11 mouse cellular contexts compared by ENCODE assay signal in genomic region chr7:45237747-45238699, GRCm38 (mm10). TPM values are rescaled to one million over a fixed set of nuclear protein-coding genes. Genes with fewer than 3 reads are reported as not detected.
DNase-seq lines count a peak whose midpoint lies in the region; ATAC-seq and TF ChIP-seq lines count a peak whose summit lies in the region.
"Had no signal": no experiment of that assay in that cellular context is flagged by ENCODE, and none has a peak within 500 bp of the region (broad histone marks: within the 10 kb centered on the region; RNA-seq: fewer than 3 reads in every experiment).

No protein-coding gene starts in this region.

- TF ChIP-seq EP300 in ES-Bruce4 (IDR thresholded peaks at IDR 0.05; ENCODE audit: insufficient read depth, low read depth, low read length) = no peak

- H3K4me2 ChIP-seq in heart, embryonic 16.5 days (ENCODE audit: low read depth, low read length) = peak overlapping the region; percentile 46
- H3K4me2 ChIP-seq in hindbrain, embryonic 14.5 days (replicated peaks) = no peak overlapping the region
- H3K4me2 ChIP-seq: embryonic facial prominence, embryonic 12.5 days had no signal

- no peak for ATAC-seq in heart, embryonic 16.5 days (replicated peaks; ENCODE audit: extremely low read depth, insufficient read depth, low FRiP score)
- peak; percentile 65 for ATAC-seq in monocyte, adult 5-6 weeks (replicated peaks; ENCODE audit: insufficient number of reproducible peaks, low FRiP score, low TSS enrichment, poor library complexity, severe bottlenecking)
- no peak for ATAC-seq in hindbrain, embryonic 14.5 days (ENCODE audit: low FRiP score)

- peaks cover 21% of the 10 kb centered on the region for H3K4me1 ChIP-seq in heart, embryonic 16.5 days (ENCODE audit: control insufficient read depth, insufficient read depth, low read length)
- H3K4me1 ChIP-seq in ES-Bruce4 (ENCODE audit: control insufficient read depth, insufficient read depth, low read length) = peaks cover 2% of the 10 kb centered on the region
- H3K4me1 ChIP-seq in hindbrain, embryonic 14.5 days (replicated peaks; ENCODE audit: control insufficient read depth, insufficient read depth, low read length) = peaks cover 20% of the 10 kb centered on the region

- 0 out of 2 replicates have a peak, but pooled peaks cover 2% of the 10 kb centered on the region for H3K27me3 ChIP-seq in heart, embryonic 16.5 days (ENCODE audit: control insufficient read depth, insufficient read depth, low read length)
- no peaks in the 10 kb centered on the region for H3K27me3 ChIP-seq in ES-Bruce4 (ENCODE audit: control insufficient read depth, insufficient read depth, low read length, poor library complexity, severe bottlenecking)
- H3K27me3 ChIP-seq in hindbrain, embryonic 14.5 days (ENCODE audit: control insufficient read depth, insufficient read depth, low read length) = peaks cover 9% of the 10 kb centered on the region

- DNase-seq in heart, postnatal 36 days = no peak
- peak; percentile 54 for DNase-seq in induced T-regulatory cell, adult 2 months (ENCODE audit: low read depth)
- no peak for DNase-seq in cerebellum, postnatal 14 days
- no peak for DNase-seq in kidney, postnatal 25 days
- DNase-seq in hindbrain, embryonic 14.5 days (ENCODE audit: low spot score) = no peak

- no peaks in the 10 kb centered on the region for H3K9me3 ChIP-seq in heart, embryonic 16.5 days (replicated peaks; ENCODE audit: control insufficient read depth, low read length)
- H3K9me3 ChIP-seq in ES-Bruce4 (replicated peaks; ENCODE audit: control insufficient read depth, insufficient read depth, low read length, poor library complexity, severe bottlenecking) = no peaks in the 10 kb centered on the region
- no peaks in the 10 kb centered on the region for H3K9me3 ChIP-seq in hindbrain, embryonic 14.5 days (ENCODE audit: control insufficient read depth, low read length)
- H3K9me3 ChIP-seq: embryonic facial prominence, embryonic 12.5 days had no signal

- intact Hi-C loops in heart, postnatal 36 days (cut with DNase I) = no loop called here

- H3K4me3 ChIP-seq in heart, embryonic 16.5 days (ENCODE audit: low read length) = peak overlapping the region; percentile 35
- peak overlapping the region; percentile 46 for H3K4me3 ChIP-seq in ES-Bruce4 (ENCODE audit: low read depth, low read length)
- no peak overlapping the region for H3K4me3 ChIP-seq in hindbrain, embryonic 14.5 days (replicated peaks; ENCODE audit: low read length)
- H3K4me3 ChIP-seq: embryonic facial prominence, embryonic 12.5 days had no signal

- no peak for TF ChIP-seq CTCF in ES-Bruce4 (IDR thresholded peaks at IDR 0.05; ENCODE audit: low read depth, low read length)

- H3K9ac ChIP-seq in heart, embryonic 16.5 days (ENCODE audit: low read length) = peak overlapping the region; percentile 43; the same call in 1 of the 2 replicates
- H3K9ac ChIP-seq in ES-Bruce4 (ENCODE audit: low read depth, poor library complexity, severe bottlenecking) = peak overlapping the region; percentile 19; the same call in 1 of the 2 replicates
- no peak overlapping the region for H3K9ac ChIP-seq in hindbrain, embryonic 14.5 days
- H3K9ac ChIP-seq: embryonic facial prominence, embryonic 12.5 days had no signal

- 71% methylated on average over 17 of the region's 17 CpGs for WGBS in heart, embryonic 16.5 days
- 76% methylated on average over 17 of the region's 17 CpGs for WGBS in hindbrain, embryonic 14.5 days

- H3K36me3 ChIP-seq in heart, embryonic 16.5 days (ENCODE audit: control insufficient read depth, insufficient read depth) = no peaks in the 10 kb centered on the region
- 0 out of 2 replicates have a peak, but pooled peaks cover under 1% of the 10 kb centered on the region for H3K36me3 ChIP-seq in ES-Bruce4 (ENCODE audit: control insufficient read depth, insufficient read depth, low read length, poor library complexity, severe bottlenecking)
- H3K36me3 ChIP-seq in hindbrain, embryonic 14.5 days (replicated peaks; ENCODE audit: control insufficient read depth, insufficient read depth) = no peaks in the 10 kb centered on the region

- H3K27ac ChIP-seq in heart, embryonic 16.5 days (ENCODE audit: low read length) = 0 out of 2 replicates have a peak overlapping the region, but pooled peaks have one; percentile 30
- no peak overlapping the region for H3K27ac ChIP-seq in ES-Bruce4 (ENCODE audit: insufficient read depth, low read length)
- no peak overlapping the region for H3K27ac ChIP-seq in hindbrain, embryonic 14.5 days
- H3K27ac ChIP-seq: embryonic facial prominence, embryonic 12.5 days had no signal

- TF ChIP-seq POLR2A in ES-Bruce4 (IDR thresholded peaks at IDR 0.05; ENCODE audit: insufficient read depth, low read length) = no peak

RNA-seq across cellular contexts. Expression of gene Cd37, which starts 0.9 kb away (rescaled TPM):
- 5.0 and 9.2 TPM in 2 replicates for polyA plus RNA-seq in heart, embryonic 16.5 days (2015; fragmentation: Nextera tagmentation; extraction: Ambion mirVana)
- 1 to 10 TPM; 2.8 to 4.4 TPM for total RNA-seq in heart, postnatal 36 days (2021)
- 2.2 and 3.4 TPM in 2 replicates for polyA plus RNA-seq in ES-Bruce4 (2011; ENCODE audit: insufficient read depth, insufficient read length, low read depth, missing spikeins)
- total RNA-seq in monocyte, adult 5-6 weeks (2017) = 112 to 185 TPM (median 125 TPM) in 3 replicates
- polyA plus RNA-seq in hindbrain, embryonic 14.5 days (2014; fragmentation: Nextera tagmentation; extraction: Ambion mirVana) = 0.94 and 1.2 TPM in 2 replicates

RNA-seq across cellular contexts. Expression of gene Slc6a16, which starts 2.9 kb away (rescaled TPM):
- polyA plus RNA-seq in heart, embryonic 16.5 days (2015; fragmentation: Nextera tagmentation; extraction: Ambion mirVana) = 0.09 TPM in 1 of 2 replicates, not detected in the other
- not detected for total RNA-seq in heart, postnatal 36 days (2021)
- polyA plus RNA-seq in ES-Bruce4 (2011; ENCODE audit: insufficient read depth, insufficient read length, low read depth, missing spikeins) = 0.55 and 0.63 TPM in 2 replicates
- 0.64 TPM in 1 of 3 replicates, not detected in the others for total RNA-seq in monocyte, adult 5-6 weeks (2017)
- 0.33 and 0.67 TPM in 2 replicates for polyA plus RNA-seq in hindbrain, embryonic 14.5 days (2014; fragmentation: Nextera tagmentation; extraction: Ambion mirVana)
- total RNA-seq: gastrocnemius, postnatal 4 days had no signal
- polyA plus RNA-seq: large intestine, adult 2 months had no signal

RNA-seq across cellular contexts. Expression of gene Tead2, which starts 22.5 kb away (rescaled TPM):
- polyA plus RNA-seq in heart, embryonic 16.5 days (2015; fragmentation: Nextera tagmentation; extraction: Ambion mirVana) = 88.0 and 92.4 TPM in 2 replicates
- 10 to 100 TPM; 10.3 to 11.4 TPM for total RNA-seq in heart, postnatal 36 days (2021)
- polyA plus RNA-seq in ES-Bruce4 (2011; ENCODE audit: insufficient read depth, insufficient read length, low read depth, missing spikeins) = 147 and 152 TPM in 2 replicates
- 0.48 to 2.5 TPM (median 0.64 TPM) in 3 replicates for total RNA-seq in monocyte, adult 5-6 weeks (2017)
- polyA plus RNA-seq in hindbrain, embryonic 14.5 days (2014; fragmentation: Nextera tagmentation; extraction: Ambion mirVana) = 37.7 and 48.0 TPM in 2 replicates

RNA-seq across cellular contexts. Expression of gene Dkkl1, which starts 26.1 kb away (rescaled TPM):
- polyA plus RNA-seq in heart, embryonic 16.5 days (2015; fragmentation: Nextera tagmentation; extraction: Ambion mirVana) = 1.2 and 1.4 TPM in 2 replicates
- not detected for total RNA-seq in heart, postnatal 36 days (2021)
- 4.2 and 8.6 TPM in 2 replicates for polyA plus RNA-seq in ES-Bruce4 (2011; ENCODE audit: insufficient read depth, insufficient read length, low read depth, missing spikeins)
- total RNA-seq in monocyte, adult 5-6 weeks (2017) = 4.7 to 8.7 TPM (median 6.1 TPM) in 3 replicates
- 8.7 and 11.3 TPM in 2 replicates for polyA plus RNA-seq in hindbrain, embryonic 14.5 days (2014; fragmentation: Nextera tagmentation; extraction: Ambion mirVana)
- total RNA-seq: gastrocnemius, postnatal 4 days had no signal

RNA-seq across cellular contexts. Expression of gene Ccdc155, which starts 33.3 kb away (rescaled TPM):
- 0.58 and 0.75 TPM in 2 replicates for polyA plus RNA-seq in heart, embryonic 16.5 days (2015; fragmentation: Nextera tagmentation; extraction: Ambion mirVana)
- not detected for total RNA-seq in heart, postnatal 36 days (2021)
- 2.2 and 2.6 TPM in 2 replicates for polyA plus RNA-seq in ES-Bruce4 (2011; ENCODE audit: insufficient read depth, insufficient read length, low read depth, missing spikeins)
- total RNA-seq in monocyte, adult 5-6 weeks (2017) = 0.75 TPM in 1 of 3 replicates, not detected in the others
- polyA plus RNA-seq in hindbrain, embryonic 14.5 days (2014; fragmentation: Nextera tagmentation; extraction: Ambion mirVana) = 0.50 and 0.57 TPM in 2 replicates
